Mouse (Mus musculus): Measurements from ENCODE around the gene Stab1. TPM values are rescaled to one million over a fixed set of nuclear protein-coding genes. Genes with fewer than 3 reads are reported as not detected.
A peak's percentile ranks its signal among the peaks of the same experiment; 100 is the strongest.

Gene Stab1
- polyA plus RNA-seq, 1 experiment = 17.0 TPM

- H3K27ac ChIP-seq (ENCODE audit: insufficient read depth, low read length) = peak within 1 kb of the TSS; percentile 74; the same call in 1 of the 2 replicates
- peaks cover 6% of the 10 kb centered on the region; the same call in 1 of the 2 replicates for H3K4me1 ChIP-seq (ENCODE audit: control insufficient read depth, insufficient read depth, low read length)
- TF ChIP-seq CTCF (IDR thresholded peaks at IDR 0.05; ENCODE audit: extremely low read depth, insufficient read depth, low read length) (no peak), POLR2A (IDR thresholded peaks at IDR 0.05; ENCODE audit: extremely low read depth, insufficient read depth, low read length) (no peak)
- peak within 1 kb of the TSS; percentile 74 for H3K4me3 ChIP-seq (ENCODE audit: insufficient read depth, low read length)
Measured at GRCm38 (mm10) chr14:31208084-31208483, 39.6 kb upstream of the Stab1 start, which contains the start of gene Tnnc1. Gene Tnnc1, plus strand, starts transcription at chr14:31208312.

GRCm38 (mm10) chr14:31207070-31207830, 38.8 kb upstream of the Stab1 start:
- TF ChIP-seq CTCF (IDR thresholded peaks at IDR 0.05; ENCODE audit: extremely low read depth, insufficient read depth, low read length) (no peak), POLR2A (IDR thresholded peaks at IDR 0.05; ENCODE audit: extremely low read depth, insufficient read depth, low read length) (no peak)
- peaks cover 6% of the 10 kb centered on the region; the same call in 1 of the 2 replicates for H3K4me1 ChIP-seq (ENCODE audit: control insufficient read depth, insufficient read depth, low read length)

GRCm38 (mm10) chr14:31206472-31206981, 38.1 kb upstream of the Stab1 start:
- peak overlapping the region; percentile 74 for H3K4me3 ChIP-seq (ENCODE audit: insufficient read depth, low read length)
- H3K4me1 ChIP-seq (ENCODE audit: control insufficient read depth, insufficient read depth, low read length) = peaks cover 6% of the 10 kb centered on the region; the same call in 1 of the 2 replicates
- TF ChIP-seq CTCF (IDR thresholded peaks at IDR 0.05; ENCODE audit: extremely low read depth, insufficient read depth, low read length) = no peak
- TF ChIP-seq POLR2A (IDR thresholded peaks at IDR 0.05; ENCODE audit: extremely low read depth, insufficient read depth, low read length) = peak; percentile 88
- H3K27ac ChIP-seq (ENCODE audit: insufficient read depth, low read length) = peak overlapping the region; percentile 90

More at GRCm38 (mm10) chr14:31207070-31207830, 38.8 kb upstream of the Stab1 start:
- Histone ChIP-seq H3K4me3 (ENCODE audit: insufficient read depth, low read length) (peak overlapping the region; percentile 74), H3K27ac (ENCODE audit: insufficient read depth, low read length) (peak overlapping the region; percentile 74)

- H3K4me3 ChIP-seq (ENCODE audit: insufficient read depth, low read length) = peak overlapping the region; percentile 74
- TF ChIP-seq CTCF (IDR thresholded peaks at IDR 0.05; ENCODE audit: extremely low read depth, insufficient read depth, low read length) (no peak), POLR2A (IDR thresholded peaks at IDR 0.05; ENCODE audit: extremely low read depth, insufficient read depth, low read length) (peak; percentile 54; the same call in 1 of the 2 replicates)
- peaks cover 6% of the 10 kb centered on the region; the same call in 1 of the 2 replicates for H3K4me1 ChIP-seq (ENCODE audit: control insufficient read depth, insufficient read depth, low read length)
- peak overlapping the region; percentile 90 for H3K27ac ChIP-seq (ENCODE audit: insufficient read depth, low read length)
Measured at GRCm38 (mm10) chr14:31205562-31206467, 37.4 kb upstream of the Stab1 start.

- TF ChIP-seq POLR2A (IDR thresholded peaks at IDR 0.05; ENCODE audit: extremely low read depth, insufficient read depth, low read length) (no peak), CTCF (IDR thresholded peaks at IDR 0.05; ENCODE audit: extremely low read depth, insufficient read depth, low read length) (no peak)
- Histone ChIP-seq H3K4me1 (ENCODE audit: control insufficient read depth, insufficient read depth, low read length) (peaks cover 6% of the 10 kb centered on the region; the same call in 1 of the 2 replicates), H3K27ac (ENCODE audit: insufficient read depth, low read length) (peak overlapping the region; percentile 24), H3K4me3 (ENCODE audit: insufficient read depth, low read length) (peak overlapping the region; percentile 74)
Measured at GRCm38 (mm10) chr14:31205244-31205561, 36.8 kb upstream of the Stab1 start.

- H3K4me3 ChIP-seq (ENCODE audit: insufficient read depth, low read length) = peak overlapping the region; percentile 74
- peaks cover 6% of the 10 kb centered on the region; the same call in 1 of the 2 replicates for H3K4me1 ChIP-seq (ENCODE audit: control insufficient read depth, insufficient read depth, low read length)
- H3K27ac ChIP-seq (ENCODE audit: insufficient read depth, low read length) = peak overlapping the region; percentile 24
- TF ChIP-seq POLR2A (IDR thresholded peaks at IDR 0.05; ENCODE audit: extremely low read depth, insufficient read depth, low read length) (no peak), CTCF (IDR thresholded peaks at IDR 0.05; ENCODE audit: extremely low read depth, insufficient read depth, low read length) (no peak)
Measured at GRCm38 (mm10) chr14:31204844-31205243, 36.4 kb upstream of the Stab1 start.

GRCm38 (mm10) chr14:31200038-31200437, 31.6 kb upstream of the Stab1 start:
- H3K4me3 ChIP-seq (ENCODE audit: insufficient read depth, low read length) = no peak overlapping the region
- peaks cover 5% of the 10 kb centered on the region; the same call in 1 of the 2 replicates for H3K4me1 ChIP-seq (ENCODE audit: control insufficient read depth, insufficient read depth, low read length)
- TF ChIP-seq POLR2A (IDR thresholded peaks at IDR 0.05; ENCODE audit: extremely low read depth, insufficient read depth, low read length) (no peak), CTCF (IDR thresholded peaks at IDR 0.05; ENCODE audit: extremely low read depth, insufficient read depth, low read length) (no peak)
- no peak overlapping the region for H3K27ac ChIP-seq (ENCODE audit: insufficient read depth, low read length)

GRCm38 (mm10) chr14:31199599-31199998, 31.2 kb upstream of the Stab1 start:
- Histone ChIP-seq H3K27ac (ENCODE audit: insufficient read depth, low read length) (no peak overlapping the region), H3K4me3 (ENCODE audit: insufficient read depth, low read length) (no peak overlapping the region), H3K4me1 (ENCODE audit: control insufficient read depth, insufficient read depth, low read length) (peaks cover 6% of the 10 kb centered on the region; the same call in 1 of the 2 replicates)
- TF ChIP-seq CTCF (IDR thresholded peaks at IDR 0.05; ENCODE audit: extremely low read depth, insufficient read depth, low read length) = no peak
- no peak for TF ChIP-seq POLR2A (IDR thresholded peaks at IDR 0.05; ENCODE audit: extremely low read depth, insufficient read depth, low read length)

Measured in cortical plate, adult 2 months (tissue).